Mouse (Mus musculus): Measurements from ENCODE around the gene Senp3. TPM values are rescaled to one million over a fixed set of nuclear protein-coding genes. Genes with fewer than 3 reads are reported as not detected.
A peak's percentile ranks its signal among the peaks of the same experiment; 100 is the strongest.

Gene Senp3
- polyA plus RNA-seq, 2 experiments: 21.0 to 45.8 TPM

DNA sequence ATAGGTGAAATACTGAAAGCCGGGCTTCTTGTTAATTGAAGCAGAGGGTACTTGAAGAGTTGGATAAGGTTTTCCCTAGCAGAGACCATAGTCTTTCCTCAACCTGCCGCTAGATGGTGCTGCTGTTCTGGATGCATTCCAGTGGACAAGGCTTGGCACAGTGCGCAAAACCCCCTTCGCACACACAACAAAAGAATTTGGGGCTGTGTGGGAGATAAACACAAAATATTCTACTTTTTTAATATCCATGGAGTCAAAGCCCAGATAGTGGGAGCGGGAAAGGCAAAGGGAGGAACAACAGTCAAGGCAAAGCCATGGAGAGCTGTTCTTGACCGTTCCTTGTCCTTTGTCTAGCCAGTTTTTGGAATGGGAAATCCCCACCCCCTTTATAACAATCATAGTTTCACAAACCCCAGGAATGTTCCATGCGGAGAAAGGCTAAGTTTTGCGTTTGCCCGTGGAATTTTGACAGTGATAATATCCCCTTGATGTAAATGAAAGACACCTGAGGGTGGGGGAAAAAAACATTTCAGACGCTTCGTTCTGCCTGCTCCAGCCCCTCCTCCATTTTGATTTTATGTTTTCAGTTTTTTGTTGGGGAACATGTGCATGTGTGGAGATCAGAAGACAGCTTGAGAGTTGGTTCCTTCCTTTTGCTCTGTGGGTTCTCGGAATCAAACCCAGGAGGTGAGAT lies 1.1 kb upstream of the Senp3 start:
- Histone ChIP-seq H3K27me3 (ENCODE audit: control insufficient read depth, insufficient read depth, low read length) (no peaks in the 10 kb centered on the region), H3K9ac (replicated peaks) (no peak overlapping the region), H3K4me2 (ENCODE audit: low read depth) (peak overlapping the region; percentile 93), H3K4me1 (replicated peaks; ENCODE audit: control insufficient read depth in 2 of 2, insufficient read depth in 2 of 2, low read length in 1 of 2) (peaks cover 8 to 21% of the 10 kb centered on the region in 2 experiments; a peak in 3 of 4 replicates), H3K27ac (no peak overlapping the region), H3K9me3 (ENCODE audit: control insufficient read depth, low read length) (no peaks in the 10 kb centered on the region), H3K36me3 (replicated peaks; ENCODE audit: control insufficient read depth, insufficient read depth, low read depth) (peaks cover 6% of the 10 kb centered on the region), H3K4me3 (ENCODE audit: insufficient read depth in 1 of 2, low read depth in 2 of 2, low read length in 2 of 2) (peak overlapping the region in 1 of 2 experiments; percentile 82; a peak in 2 of 4 replicates)
- 29% methylated on average over 12 of the region's 12 CpGs for WGBS (ENCODE audit: insufficient replicate concordance)
- DNase-seq (ENCODE audit: low read depth in 3 of 3, low spot score in 3 of 3) (peak; percentile 80 to 81 (median 81)), ATAC-seq (ENCODE audit: insufficient read depth) (no peak)
- TF ChIP-seq EP300 (IDR thresholded peaks at IDR 0.05; ENCODE audit: low read depth): no peak
- peak; percentile 96 for TF ChIP-seq CTCF (IDR thresholded peaks at IDR 0.05; ENCODE audit: low read depth)

GRCm38 (mm10) chr11:69682209-69682839 lies 440 bp upstream of the Senp3 start:
- ATAC-seq (ENCODE audit: insufficient read depth) (peak; percentile 31), DNase-seq (ENCODE audit: low read depth in 3 of 3, low spot score in 3 of 3) (no peak)
- Histone ChIP-seq H3K4me3 (ENCODE audit: insufficient read depth in 1 of 2, low read depth in 2 of 2, low read length in 2 of 2) (peak overlapping the region; percentile 73 to 82), H3K9me3 (ENCODE audit: control insufficient read depth, low read length) (no peaks in the 10 kb centered on the region), H3K4me2 (ENCODE audit: low read depth) (peak overlapping the region; percentile 93), H3K27me3 (ENCODE audit: control insufficient read depth, insufficient read depth, low read length) (no peaks in the 10 kb centered on the region), H3K4me1 (replicated peaks; ENCODE audit: control insufficient read depth in 2 of 2, insufficient read depth in 2 of 2, low read length in 1 of 2) (peaks cover 8 to 21% of the 10 kb centered on the region in 2 experiments; a peak in 3 of 4 replicates), H3K27ac (peak overlapping the region; percentile 88), H3K36me3 (replicated peaks; ENCODE audit: control insufficient read depth, insufficient read depth, low read depth) (peaks cover 7% of the 10 kb centered on the region), H3K9ac (replicated peaks) (peak overlapping the region; percentile 80)
- TF ChIP-seq EP300 (IDR thresholded peaks at IDR 0.05; ENCODE audit: low read depth) (no peak), CTCF (IDR thresholded peaks at IDR 0.05; ENCODE audit: low read depth) (no peak)
- 21% methylated on average over 24 of the region's 24 CpGs for WGBS (ENCODE audit: insufficient replicate concordance)

DNA sequence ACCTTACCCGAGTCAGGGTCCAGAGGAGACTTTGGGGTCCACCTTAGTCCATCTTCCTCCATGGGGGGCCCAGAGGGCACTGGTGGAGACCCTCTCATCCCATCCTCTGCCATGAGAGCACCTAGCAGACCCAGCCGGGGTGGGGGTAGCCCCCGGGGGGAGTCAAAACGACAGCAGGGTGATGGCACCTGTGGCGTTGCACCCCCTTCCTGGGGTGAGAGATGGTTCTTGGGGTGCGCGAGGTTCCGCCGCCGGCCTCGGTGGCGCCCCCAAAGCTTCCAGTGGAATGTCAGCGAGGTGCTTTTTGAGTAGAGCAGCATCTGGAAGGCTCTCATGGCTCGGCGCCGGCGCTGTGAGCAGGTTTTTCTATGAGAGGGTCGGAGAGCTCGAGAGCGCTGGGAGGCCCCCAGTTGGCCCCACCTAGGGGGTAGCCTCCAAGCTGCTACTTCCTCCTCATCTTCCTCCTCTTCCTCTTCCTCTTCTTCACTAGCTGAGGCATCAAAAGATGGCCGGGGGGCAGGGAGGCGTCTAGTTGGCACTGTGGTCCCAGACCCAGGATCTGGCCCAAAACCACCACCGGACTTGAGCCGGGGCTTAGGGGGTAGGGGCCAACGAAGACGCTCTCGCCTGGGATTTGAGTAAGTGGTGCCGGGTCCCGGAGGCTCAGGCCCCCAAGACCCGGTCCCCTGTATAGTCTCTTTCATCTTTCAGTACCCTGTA lies 1.6 kb downstream of the Senp3 start:
- H3K27ac ChIP-seq: no peak overlapping the region
- H3K9ac ChIP-seq (replicated peaks): peak overlapping the region; percentile 80
- H3K36me3 ChIP-seq (replicated peaks; ENCODE audit: control insufficient read depth, insufficient read depth, low read depth): peaks cover 22% of the 10 kb centered on the region
- H3K4me3 ChIP-seq (ENCODE audit: insufficient read depth in 1 of 2, low read depth in 2 of 2, low read length in 2 of 2): peak overlapping the region in 1 of 2 experiments; percentile 82; a peak in 2 of 4 replicates
- ATAC-seq (ENCODE audit: insufficient read depth) (no peak), DNase-seq (ENCODE audit: low read depth in 3 of 3, low spot score in 3 of 3) (no peak)
- WGBS (ENCODE audit: insufficient replicate concordance): 83% methylated on average over 30 of the region's 30 CpGs
- peak overlapping the region; percentile 93 for H3K4me2 ChIP-seq (ENCODE audit: low read depth)
- TF ChIP-seq EP300 (IDR thresholded peaks at IDR 0.05; ENCODE audit: low read depth) (no peak), CTCF (IDR thresholded peaks at IDR 0.05; ENCODE audit: low read depth) (0 out of 2 replicates have a peak, but pooled peaks have one; percentile 3)
- H3K9me3 ChIP-seq (ENCODE audit: control insufficient read depth, low read length): no peaks in the 10 kb centered on the region
- peaks cover 8 to 11% of the 10 kb centered on the region in 2 experiments; a peak in 3 of 4 replicates for H3K4me1 ChIP-seq (replicated peaks; ENCODE audit: control insufficient read depth in 2 of 2, insufficient read depth in 2 of 2, low read length in 1 of 2)
- H3K27me3 ChIP-seq (ENCODE audit: control insufficient read depth, insufficient read depth, low read length): no peaks in the 10 kb centered on the region

DNA sequence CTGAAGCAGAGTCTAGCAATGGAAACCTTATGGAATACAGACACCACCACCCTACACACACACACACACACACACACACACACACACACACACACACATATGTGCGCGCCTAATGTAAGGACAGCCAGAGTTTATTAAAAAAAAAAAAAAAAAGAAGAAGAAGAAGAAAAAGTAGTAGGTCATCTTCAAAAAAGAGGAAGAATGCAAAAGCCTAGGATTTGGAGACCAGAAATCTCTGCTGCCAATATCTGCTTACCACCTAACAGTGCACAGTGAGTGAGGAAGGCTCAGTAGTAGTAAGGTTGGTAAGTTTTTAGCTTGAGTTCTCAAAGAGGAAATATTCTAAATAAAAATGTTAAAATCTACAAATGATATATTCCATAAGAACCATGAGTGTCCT lies 2.7 kb downstream of the Senp3 start:
- TF ChIP-seq CTCF (IDR thresholded peaks at IDR 0.05; ENCODE audit: low read depth) (no peak), EP300 (IDR thresholded peaks at IDR 0.05; ENCODE audit: low read depth) (no peak)
- DNase-seq (ENCODE audit: low read depth in 3 of 3, low spot score in 3 of 3): no peak
- Histone ChIP-seq H3K27me3 (ENCODE audit: control insufficient read depth, insufficient read depth, low read length) (no peaks in the 10 kb centered on the region), H3K4me1 (replicated peaks; ENCODE audit: control insufficient read depth in 2 of 2, insufficient read depth in 2 of 2, low read length in 1 of 2) (peaks cover 8 to 11% of the 10 kb centered on the region in 2 experiments; a peak in 3 of 4 replicates), H3K36me3 (replicated peaks; ENCODE audit: control insufficient read depth, insufficient read depth, low read depth) (peaks cover 26% of the 10 kb centered on the region), H3K4me3 (ENCODE audit: insufficient read depth in 1 of 2, low read depth in 2 of 2, low read length in 2 of 2) (no peak overlapping the region), H3K9me3 (ENCODE audit: control insufficient read depth, low read length) (no peaks in the 10 kb centered on the region), H3K27ac (no peak overlapping the region), H3K9ac (replicated peaks) (no peak overlapping the region), H3K4me2 (ENCODE audit: low read depth) (no peak overlapping the region)
- ATAC-seq (ENCODE audit: insufficient read depth): no peak
- 88% methylated on average over 2 of the region's 2 CpGs for WGBS (ENCODE audit: insufficient replicate concordance)
